Mouse (Mus musculus) limb, embryonic 14.5 days (tissue): ENCODE results near the gene Lrp2. TPM values are rescaled to one million over a fixed set of nuclear protein-coding genes. Genes with fewer than 3 reads are reported as not detected.

Source experiments
- ATAC-seq: fragments of 200-750 bp; cut with Nextera tagmentation; 2 replicates; pipeline ENCODE4 v1.8.0; 2017; ENCODE audit warnings: low read depth, moderate number of reproducible peaks, moderate TSS enrichment; ENCODE audit not compliant: low FRiP score
- DNase-seq: peaks from one replicate; pipeline ENCODE4 v3.0.0-alpha.2; 2015; ENCODE audit warnings: low spot score
- H3K27ac ChIP-seq: fragments of 300-500 bp; sonication (generic); replicated peaks from 2 replicates; pipeline ENCODE4 v1.5.1; 2014; ENCODE audit warnings: low read depth, mild to moderate bottlenecking, low read length, moderate library complexity, mixed read lengths
- H3K27me3 ChIP-seq: fragments of 300-500 bp; sonication (generic); 2 replicates; pipeline ENCODE4 v1.6.1; 2014; ENCODE audit warnings: low read length, mixed read lengths; ENCODE audit not compliant: control insufficient read depth, insufficient read depth
- H3K36me3 ChIP-seq: fragments of 300-500 bp; sonication (generic); 2 replicates; pipeline ENCODE4 v1.6.1; 2014; ENCODE audit warnings: mild to moderate bottlenecking, low read length, moderate library complexity, mixed read lengths; ENCODE audit not compliant: control insufficient read depth, insufficient read depth
- H3K4me1 ChIP-seq: fragments of 300-500 bp; sonication (generic); 2 replicates; pipeline ENCODE4 v1.6.1; 2014; ENCODE audit warnings: antibody characterized with exemption, low read length, mixed read lengths; ENCODE audit not compliant: control insufficient read depth, insufficient read depth
- H3K4me2 ChIP-seq: fragments of 300-500 bp; sonication (generic); replicated peaks from 2 replicates; pipeline ENCODE4 v1.6.1; 2014; ENCODE audit warnings: low read depth, mild to moderate bottlenecking, low read length, moderate library complexity; ENCODE audit not compliant: severe bottlenecking
- H3K4me3 ChIP-seq: fragments of 300-500 bp; sonication (generic); replicated peaks from 2 replicates; pipeline ENCODE4 v1.5.1; 2014; ENCODE audit warnings: low read length
- H3K9ac ChIP-seq: fragments of 300-500 bp; sonication (generic); 2 replicates; pipeline ENCODE4 v1.6.1; 2014; ENCODE audit warnings: mild to moderate bottlenecking, low read depth, low read length, moderate library complexity; ENCODE audit not compliant: severe bottlenecking
- H3K9me3 ChIP-seq: fragments of 300-500 bp; sonication (generic); 2 replicates; pipeline ENCODE4 v1.6.1; 2016; ENCODE audit warnings: low read length; ENCODE audit not compliant: control insufficient read depth
- POLR2A ChIP-seq: fragments of 200-500 bp; IDR thresholded peaks from 2 replicates; pipeline ENCODE4 v1.8.0; 2012; ENCODE audit warnings: inconsistent platforms, mild to moderate bottlenecking, moderate library complexity, borderline replicate concordance; ENCODE audit not compliant: insufficient read depth, insufficient read length; ENCODE audit errors: extremely low read depth
- WGBS: fragments of 180-500 bp; shearing (Covaris S2); extraction: QIAGEN DNeasy Blood & Tissue Kit; methylation state at CpG from one replicate; pipeline ENCODE4 v1.1.7; 2014; 5-methylcytosine and 5-hydroxymethylcytosine counted together
- polyA plus RNA-seq, 2 experiments: library from polyadenylated mRNA; depleted of rRNA in 1 of 2; stranded (reverse) in 1 of 2; unstranded in 1 of 2; fragments of >200 nt; fragmentation: Nextera tagmentation in 1 of 2; extraction: Ambion mirVana in 1 of 2; gene quantifications; 2 replicates each; pipeline versions ENCODE4 v1.2.1 to v1.2.3; 2012 to 2014

The Lrp2 gene
- polyA plus RNA-seq, 2 experiments: 0.01 to 0.09 TPM

DNA sequence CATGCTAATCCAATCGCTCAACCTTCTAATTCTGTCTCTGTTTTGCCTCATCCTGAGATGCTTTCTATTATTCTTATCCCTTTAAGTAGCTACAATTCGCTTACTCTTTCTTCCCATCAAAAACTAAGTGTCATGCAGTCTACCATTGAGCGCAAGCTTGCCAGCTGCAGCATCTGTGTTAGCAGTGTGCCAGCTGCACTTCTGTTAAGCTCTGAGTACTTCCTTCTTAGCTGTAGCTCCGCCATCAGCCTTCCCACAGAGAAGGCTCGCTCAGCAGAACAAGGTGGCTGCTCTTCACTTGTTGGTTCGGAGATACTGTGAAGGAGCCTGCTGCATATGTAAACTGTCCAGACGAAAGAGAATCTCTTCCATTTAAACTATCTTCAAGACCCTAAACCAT is 183.6 kb downstream of the Lrp2 start:
- TF ChIP-seq POLR2A: no peak
- DNase-seq (no peak), ATAC-seq (no peak)
- no peak overlapping the region for H3K27ac ChIP-seq
- no peak overlapping the region for H3K4me3 ChIP-seq
- no peaks in the 10 kb centered on the region for H3K9me3 ChIP-seq
- H3K4me1 ChIP-seq: 0 out of 2 replicates have a peak, but pooled peaks cover 9% of the 10 kb centered on the region
- no peaks in the 10 kb centered on the region for H3K27me3 ChIP-seq
- H3K36me3 ChIP-seq: no peaks in the 10 kb centered on the region
- WGBS: 90% methylated on average over 7 of the region's 7 CpGs
- no peak overlapping the region for H3K9ac ChIP-seq
- H3K4me2 ChIP-seq: no peak overlapping the region

DNA sequence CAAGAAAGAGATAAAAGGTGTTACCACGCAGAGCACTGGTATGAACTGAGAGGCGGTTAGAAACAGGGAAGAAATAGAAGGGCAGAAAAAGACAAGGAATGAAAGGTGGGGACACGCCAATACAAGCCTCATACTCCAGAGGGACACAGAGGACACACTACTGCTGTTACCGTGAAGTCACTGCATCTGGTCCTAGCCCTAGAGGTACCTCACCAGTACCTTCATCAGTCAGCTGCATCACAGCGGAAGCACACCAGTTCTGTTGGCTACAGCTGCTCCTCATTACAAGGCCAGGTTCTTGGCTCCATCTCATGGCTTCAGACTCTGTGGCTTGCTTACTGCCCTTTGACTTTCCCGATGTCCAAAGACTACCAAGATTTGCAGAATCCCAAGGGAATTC is 184.0 kb downstream of the Lrp2 start:
- DNase-seq: no peak
- WGBS: 81% methylated on average over 6 of the region's 6 CpGs
- Histone ChIP-seq H3K36me3 (no peaks in the 10 kb centered on the region), H3K27me3 (no peaks in the 10 kb centered on the region), H3K27ac (no peak overlapping the region), H3K4me3 (no peak overlapping the region), H3K4me2 (no peak overlapping the region), H3K9ac (no peak overlapping the region), H3K4me1 (0 out of 2 replicates have a peak, but pooled peaks cover 9% of the 10 kb centered on the region), H3K9me3 (no peaks in the 10 kb centered on the region)
- no peak for TF ChIP-seq POLR2A
- no peak for ATAC-seq

DNA sequence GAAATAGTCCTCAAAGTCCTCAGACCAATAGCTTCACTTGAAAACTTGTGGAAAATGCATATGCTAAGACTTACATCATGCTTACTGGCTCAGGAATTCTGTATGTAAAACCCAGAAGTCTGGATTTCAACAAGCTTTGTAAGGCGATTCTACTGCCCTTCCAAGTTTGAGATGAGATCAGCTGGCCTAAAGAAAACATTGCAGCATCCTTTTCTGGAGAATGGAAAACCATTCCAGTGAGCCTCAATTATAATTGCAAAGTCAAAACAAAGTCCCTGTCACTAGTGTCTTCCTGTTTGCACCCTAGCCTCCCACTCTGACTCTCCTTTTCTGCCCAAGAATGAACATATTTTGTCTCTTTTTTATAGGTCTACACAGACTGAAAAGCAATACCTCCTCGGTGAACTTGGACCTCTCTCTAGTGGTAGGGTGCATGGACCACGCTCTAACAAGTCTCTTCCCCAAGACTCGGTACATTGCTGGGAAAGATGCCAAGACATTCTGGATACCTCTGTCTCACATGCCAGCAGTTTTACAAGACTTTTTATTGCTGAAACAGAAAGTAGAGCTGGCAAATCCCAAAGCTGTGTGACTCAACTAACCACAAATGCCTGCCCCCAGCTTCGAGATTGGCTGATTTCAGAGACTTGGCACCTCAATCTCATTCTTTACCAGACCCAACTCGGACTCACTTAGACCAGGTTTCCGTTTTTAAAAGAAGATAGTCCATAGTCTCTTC is 184.8 kb downstream of the Lrp2 start:
- no peaks in the 10 kb centered on the region for H3K9me3 ChIP-seq
- no peak overlapping the region for H3K9ac ChIP-seq
- H3K4me3 ChIP-seq: no peak overlapping the region
- 0 out of 2 replicates have a peak, but pooled peaks cover 9% of the 10 kb centered on the region for H3K4me1 ChIP-seq
- TF ChIP-seq POLR2A: no peak
- H3K27me3 ChIP-seq: no peaks in the 10 kb centered on the region
- DNase-seq (peak; percentile 76), ATAC-seq (peak; percentile 81)
- no peaks in the 10 kb centered on the region for H3K36me3 ChIP-seq
- H3K4me2 ChIP-seq: no peak overlapping the region
- no peak overlapping the region for H3K27ac ChIP-seq
- 36% methylated on average over 7 of the region's 7 CpGs for WGBS

DNA sequence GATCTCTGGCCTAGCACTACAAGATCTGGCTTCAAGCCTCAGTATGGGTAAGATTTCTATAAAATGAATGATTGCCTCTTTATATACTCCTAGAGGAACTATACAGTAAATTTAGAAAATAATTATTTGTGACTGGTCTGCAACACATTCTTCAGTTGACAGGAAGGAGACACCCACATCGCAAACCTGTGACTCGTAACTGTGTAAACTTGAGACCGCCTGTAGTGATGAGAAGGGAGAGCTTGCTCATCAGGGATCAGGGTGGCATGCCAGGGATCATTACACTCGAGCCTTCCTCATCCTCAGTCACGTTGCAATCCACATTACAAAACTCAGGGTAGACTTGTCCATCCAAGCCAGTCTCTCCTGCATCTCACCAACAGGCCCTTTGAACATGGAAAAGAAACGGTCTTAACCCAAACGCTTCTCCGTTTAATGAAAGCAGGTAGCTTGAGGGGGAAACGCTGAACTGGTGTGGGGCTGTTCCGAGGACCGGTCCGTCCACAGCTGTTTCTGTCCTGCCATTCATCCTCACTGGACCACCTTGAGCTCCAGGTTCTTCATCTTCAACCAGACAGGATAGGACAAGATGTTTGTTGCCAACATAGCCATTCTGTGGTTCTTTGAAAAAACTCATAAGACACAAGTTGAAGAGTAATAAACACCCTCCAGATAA is 189.0 kb downstream of the Lrp2 start:
- no peak for TF ChIP-seq POLR2A
- ATAC-seq (no peak), DNase-seq (no peak)
- WGBS: 77% methylated on average over 12 of the region's 12 CpGs
- Histone ChIP-seq H3K9ac (no peak overlapping the region), H3K27me3 (no peaks in the 10 kb centered on the region), H3K4me1 (0 out of 2 replicates have a peak, but pooled peaks cover 10% of the 10 kb centered on the region), H3K9me3 (no peaks in the 10 kb centered on the region), H3K4me3 (no peak overlapping the region), H3K27ac (no peak overlapping the region), H3K36me3 (no peaks in the 10 kb centered on the region), H3K4me2 (no peak overlapping the region)

DNA sequence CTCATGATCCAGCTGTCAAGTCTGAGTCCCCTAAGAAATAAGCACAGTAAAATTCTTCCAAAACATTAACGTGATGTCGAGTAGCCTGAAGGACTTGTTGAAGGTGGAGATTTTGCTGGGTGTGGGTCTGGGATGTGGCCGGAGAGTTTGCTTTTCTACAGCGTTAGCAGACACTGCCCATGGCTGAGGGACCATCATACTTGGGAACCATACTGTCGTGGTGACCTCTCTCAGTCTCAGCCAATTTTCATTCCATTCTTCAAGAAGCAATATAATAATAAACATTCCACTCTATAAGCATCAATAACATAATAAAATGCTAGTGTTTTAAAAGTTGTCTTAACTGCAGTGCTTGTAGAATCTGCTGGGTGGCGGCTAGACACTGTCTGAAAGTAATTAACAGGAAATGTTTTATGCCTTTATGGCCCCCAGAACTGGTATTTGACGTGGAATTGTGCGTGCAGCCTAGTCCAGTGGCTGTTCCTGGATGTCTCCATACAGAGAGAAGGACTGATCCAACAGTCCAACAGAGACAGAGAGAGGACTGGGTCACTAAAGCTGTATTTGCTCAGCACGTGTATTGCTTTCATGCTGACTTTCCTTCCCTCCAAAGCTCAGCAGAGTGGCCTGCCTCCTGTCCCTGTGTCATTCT is 190.1 kb downstream of the Lrp2 start:
- no peaks in the 10 kb centered on the region for H3K36me3 ChIP-seq
- no peak overlapping the region for H3K4me2 ChIP-seq
- ATAC-seq: no peak
- H3K4me3 ChIP-seq: no peak overlapping the region
- DNase-seq: no peak
- no peak overlapping the region for H3K27ac ChIP-seq
- no peaks in the 10 kb centered on the region for H3K27me3 ChIP-seq
- no peaks in the 10 kb centered on the region for H3K9me3 ChIP-seq
- no peak for TF ChIP-seq POLR2A
- H3K4me1 ChIP-seq: 0 out of 2 replicates have a peak, but pooled peaks cover 4% of the 10 kb centered on the region
- H3K9ac ChIP-seq: no peak overlapping the region
- WGBS: 34% methylated on average over 9 of the region's 9 CpGs
